38 mouse cellular contexts compared by ENCODE assay signal in genomic region chr2:152511592-152511991, GRCm38 (mm10). TPM values are rescaled to one million over a fixed set of nuclear protein-coding genes. Genes with fewer than 3 reads are reported as not detected.
"Had no signal": no experiment of that assay in that cellular context is flagged by ENCODE, and none has a peak within 500 bp of the region (broad histone marks: within the 10 kb centered on the region; RNA-seq: fewer than 3 reads in every experiment).

Gene Defb26 (minus strand): TSS chr2:152511692.

- DNase-seq: left cerebral cortex, postnatal 4 days; liver; liver, embryonic 13.5 days; liver, postnatal 0 days; lung, adult 18-20 months; lung, adult 2 months; lung, embryonic 14.5 days; lung, postnatal 10 days; lung, postnatal 14 days; lung, postnatal 36 days; lung, postnatal 4 days; midbrain, embryonic 14.5 days had no signal

RNA-seq across cellular contexts. Expression of gene Defb26, which starts in this region (rescaled TPM):
- polyA plus RNA-seq: limb, embryonic 10.5 days; limb, embryonic 11.5 days; limb, embryonic 12.5 days; limb, embryonic 13.5 days; limb, embryonic 14.5 days; limb, embryonic 15.5 days; liver, adult 2 months; liver, embryonic 11.5 days; liver, embryonic 12.5 days; liver, embryonic 13.5 days; liver, embryonic 14.5 days; liver, embryonic 15.5 days; liver, embryonic 16.5 days; liver, postnatal 0 days; lung, adult 2 months; lung, embryonic 14.5 days; lung, embryonic 15.5 days; lung, embryonic 16.5 days; lung, postnatal 0 days; macrophage; midbrain, embryonic 10.5 days; midbrain, embryonic 11.5 days; midbrain, embryonic 12.5 days; midbrain, embryonic 13.5 days; midbrain, embryonic 14.5 days; midbrain, embryonic 15.5 days; midbrain, embryonic 16.5 days; midbrain, postnatal 0 days; myocyte; neural tube, embryonic 11.5 days; neural tube, embryonic 12.5 days had no signal
